Mouse (Mus musculus): ENCODE results near the gene Tspan2.

GRCm38 (mm10) chr3:102737106-102737505, 2.8 kb downstream of the Tspan2 start:
- no peak for TF ChIP-seq CTCF (IDR thresholded peaks at IDR 0.05; ENCODE audit: insufficient read depth, low read depth, low read length)
- no peak for TF ChIP-seq POLR2A (IDR thresholded peaks at IDR 0.05; ENCODE audit: insufficient read depth, low read depth, low read length)

Measured in olfactory bulb, adult 2 months (tissue).